Mouse (Mus musculus) MEL (cell line): ENCODE results near the gene Krtcap2. TPM values are rescaled to one million over a fixed set of nuclear protein-coding genes. Genes with fewer than 3 reads are reported as not detected.

ENCODE experiments used
- DNase-seq: peaks from one replicate; pipeline ENCODE4 v3.0.0; 2011; ENCODE audit warnings: low read depth, low spot score
- H3K27ac ChIP-seq: 2 replicates; pipeline ENCODE4 v1.5.1; 2012; ENCODE audit warnings: low read depth, mild to moderate bottlenecking, control low read depth, low read length, moderate library complexity; ENCODE audit not compliant: control insufficient read depth
- H3K27me3 ChIP-seq, 2 experiments: fragments of 150-350 bp in 1 of 2; sonication (generic) in 1 of 2; 2 replicates each; pipeline ENCODE4 v1.6.1; 2012; ENCODE audit warnings: low read length in 2 of 2, mild to moderate bottlenecking in 2 of 2, improper control_type of control experiment in 1 of 2, moderate library complexity in 1 of 2; ENCODE audit not compliant: insufficient read depth in 2 of 2, control insufficient read depth in 1 of 2
- H3K36me3 ChIP-seq, 2 experiments: 2 replicates each; pipeline ENCODE4 v1.6.1; 2012 to 2014; ENCODE audit warnings: low read length in 2 of 2, improper control_type of control experiment in 1 of 2, inconsistent platforms in 1 of 2, mild to moderate bottlenecking in 1 of 2; ENCODE audit not compliant: insufficient read depth in 2 of 2, control insufficient read depth in 1 of 2
- H3K4me1 ChIP-seq, 2 experiments: fragments of 150-350 bp in 1 of 2; sonication (generic) in 1 of 2; 2 replicates each; pipeline ENCODE4 v1.6.1; 2012; ENCODE audit warnings: low read length in 2 of 2, improper control_type of control experiment in 1 of 2, mild to moderate bottlenecking in 1 of 2; ENCODE audit not compliant: insufficient read depth in 2 of 2, control insufficient read depth in 1 of 2
- H3K4me3 ChIP-seq, 2 experiments: fragments of 150-350 bp in 1 of 2; sonication (generic) in 1 of 2; 2 replicates each; pipeline ENCODE4 v1.5.1; 2012; ENCODE audit warnings: low read depth in 2 of 2, low read length in 2 of 2, mild to moderate bottlenecking in 2 of 2, moderate library complexity in 2 of 2, control low read depth in 1 of 2, improper control_type of control experiment in 1 of 2; ENCODE audit not compliant: control insufficient read depth in 1 of 2, insufficient read depth in 1 of 2
- H3K79me2 ChIP-seq: 2 replicates; pipeline ENCODE4 v1.6.1; 2012; ENCODE audit warnings: mild to moderate bottlenecking, low read length, moderate library complexity; ENCODE audit not compliant: control insufficient read depth, poor library complexity, insufficient read depth
- H3K9ac ChIP-seq: 2 replicates; pipeline ENCODE4 v1.6.1; 2012; ENCODE audit warnings: low read depth, mild to moderate bottlenecking, control low read depth, low read length, moderate library complexity; ENCODE audit not compliant: control insufficient read depth, poor library complexity, severe bottlenecking
- H3K9me3 ChIP-seq: fragments of 150-350 bp; sonication (generic); replicated peaks from 2 replicates; pipeline ENCODE4 v1.6.1; 2012; ENCODE audit warnings: mild to moderate bottlenecking, low read length, improper control_type of control experiment, moderate library complexity; ENCODE audit not compliant: insufficient read depth
- CHD1 ChIP-seq: IDR thresholded peaks from 2 replicates; pipeline ENCODE4 v1.6.1; 2012; ENCODE audit warnings: low read depth, mild to moderate bottlenecking, inconsistent platforms, low read length, improper control_type of control experiment
- E2F4 ChIP-seq: IDR thresholded peaks from 2 replicates; pipeline ENCODE4 v1.6.1; 2011; ENCODE audit warnings: low read depth, low read length, improper control_type of control experiment, borderline replicate concordance
- EP300 ChIP-seq, 2 experiments: IDR thresholded peaks; 2 replicates each; pipeline ENCODE4 v1.6.1; 2011; ENCODE audit warnings: improper control_type of control experiment in 2 of 2, low read length in 2 of 2, low read depth in 1 of 2, mild to moderate bottlenecking in 1 of 2
- GABPA ChIP-seq: IDR thresholded peaks from 2 replicates; pipeline ENCODE4 v1.6.1; 2012; ENCODE audit warnings: low read depth, mild to moderate bottlenecking, inconsistent platforms, low read length, improper control_type of control experiment, moderate library complexity
- JUND ChIP-seq: IDR thresholded peaks from 2 replicates; pipeline ENCODE4 v1.6.1; 2011; ENCODE audit warnings: low read depth, mild to moderate bottlenecking, improper control_type of control experiment, low read length
- MEF2A ChIP-seq: IDR thresholded peaks from 2 replicates; pipeline ENCODE4 v1.6.1; 2014; ENCODE audit warnings: low read depth, mild to moderate bottlenecking, inconsistent platforms, low read length, improper control_type of control experiment; ENCODE audit not compliant: poor library complexity, insufficient replicate concordance, severe bottlenecking; ENCODE audit errors: extremely low read depth
- NELFE ChIP-seq: IDR thresholded peaks from 2 replicates; pipeline ENCODE4 v1.6.1; 2011; ENCODE audit warnings: low read depth, low read length, improper control_type of control experiment
- POLR2AphosphoS5 ChIP-seq: IDR thresholded peaks from 2 replicates; pipeline ENCODE4 v1.6.1; 2012; ENCODE audit warnings: low read depth, borderline replicate concordance, mild to moderate bottlenecking, inconsistent platforms, low read length, moderate library complexity, mixed read lengths
- RCOR1 ChIP-seq: IDR thresholded peaks from 2 replicates; pipeline ENCODE4 v1.6.1; 2012; ENCODE audit warnings: low read depth, mild to moderate bottlenecking, inconsistent platforms, low read length, improper control_type of control experiment
- SIN3A ChIP-seq: IDR thresholded peaks from 2 replicates; pipeline ENCODE4 v1.6.1; 2012; ENCODE audit warnings: low read length, improper control_type of control experiment, inconsistent platforms
- SMC3 ChIP-seq: IDR thresholded peaks from 2 replicates; pipeline ENCODE4 v1.6.1; 2011; ENCODE audit warnings: low read depth, low read length, improper control_type of control experiment
- TCF12 ChIP-seq: IDR thresholded peaks from 2 replicates; pipeline ENCODE4 v1.6.1; 2014; ENCODE audit warnings: low read depth, mild to moderate bottlenecking, inconsistent platforms, low read length, improper control_type of control experiment, moderate library complexity
- UBTF ChIP-seq: IDR thresholded peaks from 2 replicates; pipeline ENCODE4 v1.6.1; 2012; ENCODE audit warnings: low read depth, mild to moderate bottlenecking, inconsistent platforms, low read length, improper control_type of control experiment, moderate library complexity, borderline replicate concordance; ENCODE audit not compliant: insufficient read depth
- ZC3H11A ChIP-seq: IDR thresholded peaks from 2 replicates; pipeline ENCODE4 v1.6.1; 2012; ENCODE audit warnings: low read depth, mild to moderate bottlenecking, inconsistent platforms, low read length, improper control_type of control experiment
- ZNF384 ChIP-seq: IDR thresholded peaks from 2 replicates; pipeline ENCODE4 v1.6.1; 2012; ENCODE audit warnings: low read depth, mild to moderate bottlenecking, inconsistent platforms, low read length, improper control_type of control experiment
- polyA plus RNA-seq, 2 experiments: library from polyadenylated mRNA; stranded (reverse) in 1 of 2; unstranded in 1 of 2; fragments of >175 nt in 1 of 2; fragments of >200 nt in 1 of 2; gene quantifications; 2 replicates each; pipeline versions ENCODE4 v1.2.1 to v1.2.4; 2012; ENCODE audit warnings: low replicate concordance in 2 of 2, low read depth in 1 of 2; ENCODE audit not compliant: insufficient read length in 2 of 2, insufficient read depth in 1 of 2, missing spikeins in 1 of 2
- total RNA-seq: library from RNA; depleted of rRNA; stranded (reverse); fragments of 300-350 nt; gene quantifications from 2 replicates; pipeline ENCODE4 v1.2.3, GENCODE M21; 2012

The Krtcap2 gene
- total and polyA plus RNA-seq, 3 experiments = 171 to 497 TPM; not detected in 1

- TF ChIP-seq POLR2AphosphoS5 (no peak), RCOR1 (peak; percentile 97), SIN3A (peak; percentile 78), MEF2A (peak; percentile 83; the same call in 1 of the 2 replicates), SMC3 (no peak; the same call in 1 of the 2 replicates), NELFE (no peak), ZNF384 (no peak), ZC3H11A (no peak), TCF12 (peak; percentile 96)
- TF ChIP-seq, all 39 proteins: peak for 15
Measured at GRCm38 (mm10) chr3:89233562-89234110, 12.1 kb upstream of the Krtcap2 start (continued).

- H3K36me3 ChIP-seq = peaks cover 0 to 12% of the 10 kb centered on the region in 2 experiments; a peak in 2 of 4 replicates
- peaks cover 5 to 18% of the 10 kb centered on the region in 2 experiments; a peak in 3 of 4 replicates for H3K4me1 ChIP-seq
- no peak overlapping the region for H3K4me3 ChIP-seq
- no peak for DNase-seq
- no peaks in the 10 kb centered on the region for H3K9me3 ChIP-seq
- no peak overlapping the region for H3K9ac ChIP-seq
- no peak for TF ChIP-seq UBTF
- TF ChIP-seq SMC3 = no peak
- no peak for TF ChIP-seq EP300 (IDR thresholded peaks at IDR 0.05; ENCODE audit: low read depth in 1 of 2, low read length in 2 of 2)
- H3K79me2 ChIP-seq = no peaks in the 10 kb centered on the region
- no peaks in the 10 kb centered on the region for H3K27me3 ChIP-seq
- H3K27ac ChIP-seq = no peak overlapping the region
Measured at GRCm38 (mm10) chr3:89236516-89236915, 9.2 kb upstream of the Krtcap2 start.

- Histone ChIP-seq H3K27me3 (no peaks in the 10 kb centered on the region), H3K36me3 (peaks cover 0 to 12% of the 10 kb centered on the region in 2 experiments; a peak in 3 of 4 replicates)
- TF ChIP-seq JUND = no peak
- no peak for TF ChIP-seq ZC3H11A
- no peak for TF ChIP-seq E2F4
- TF ChIP-seq EP300 (IDR thresholded peaks at IDR 0.05; ENCODE audit: low read depth in 1 of 2, low read length in 2 of 2) = no peak
- no peak for TF ChIP-seq GABPA
- no peak for TF ChIP-seq CHD1
- TF ChIP-seq, all 39 proteins: peak for 0
Measured at GRCm38 (mm10) chr3:89237682-89238081, 8.1 kb upstream of the Krtcap2 start.

More at GRCm38 (mm10) chr3:89237682-89238081, 8.1 kb upstream of the Krtcap2 start:
- DNase-seq = no peak
- Histone ChIP-seq H3K9ac (no peak overlapping the region), H3K4me3 (no peak overlapping the region), H3K4me1 (peaks cover 5 to 18% of the 10 kb centered on the region in 2 experiments; a peak in 3 of 4 replicates), H3K79me2 (no peaks in the 10 kb centered on the region), H3K9me3 (no peaks in the 10 kb centered on the region), H3K27ac (no peak overlapping the region)
